Mouse (Mus musculus) ES-E14 (cell line): ENCODE results near the gene Myo3b.

Experiments
- HCFC1 ChIP-seq: IDR thresholded peaks from 2 replicates; pipeline ENCODE4 v1.6.1; 2012; ENCODE audit warnings: low read length, inconsistent platforms, borderline replicate concordance; ENCODE audit not compliant: insufficient read depth
- MAFK ChIP-seq: IDR thresholded peaks from 2 replicates; pipeline ENCODE4 v1.6.1; 2014; ENCODE audit warnings: mild to moderate bottlenecking, low read depth, low read length, inconsistent platforms; ENCODE audit not compliant: insufficient read depth
- ZNF384 ChIP-seq: IDR thresholded peaks from 2 replicates; pipeline ENCODE4 v1.6.1; 2012; ENCODE audit warnings: low read depth, low read length, inconsistent platforms

GRCm38 (mm10) chr2:70092665-70093064, 53.7 kb downstream of the Myo3b start:
- TF ChIP-seq ZNF384 (no peak), HCFC1 (no peak), MAFK (no peak)
